Mouse (Mus musculus): ENCODE data around the gene C2cd4c. TPM values are rescaled to one million over a fixed set of nuclear protein-coding genes. Genes with fewer than 3 reads are reported as not detected.

The C2cd4c gene
- polyA plus RNA-seq, 1 experiment from 2014 or later: 0.07 TPM

DNA sequence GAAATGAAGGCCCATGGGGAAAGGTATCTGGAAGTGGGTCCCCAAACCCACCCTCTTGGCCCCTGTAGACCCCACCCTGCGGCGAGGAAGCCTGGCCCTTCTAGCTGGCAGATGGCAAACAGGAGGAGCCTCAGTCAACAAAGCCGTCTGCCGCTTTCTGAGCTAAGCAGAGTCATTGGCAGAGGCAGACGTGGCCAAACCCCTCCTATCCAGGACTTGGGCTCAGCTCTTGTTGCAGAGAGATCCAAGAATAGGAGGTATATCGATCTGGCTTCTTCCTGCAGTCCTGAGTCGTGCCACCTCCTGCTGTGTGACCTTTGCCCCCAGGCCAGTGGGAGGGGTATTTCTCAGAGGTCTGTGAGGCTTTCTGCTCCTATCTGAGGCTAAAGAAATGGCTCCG is 2.0 kb upstream of the C2cd4c start:
- Histone ChIP-seq H3K36me3 (ENCODE audit: control insufficient read depth, insufficient read depth, low read length) (0 out of 2 replicates have a peak, but pooled peaks cover 3% of the 10 kb centered on the region), H3K4me2 (ENCODE audit: low read depth, low read length) (no peak overlapping the region), H3K27ac (ENCODE audit: low read length) (peak overlapping the region; percentile 23; the same call in 1 of the 2 replicates), H3K4me3 (ENCODE audit: low read length) (no peak overlapping the region), H3K27me3 (replicated peaks; ENCODE audit: control insufficient read depth, insufficient read depth, low read length) (peaks cover 21% of the 10 kb centered on the region), H3K9me3 (ENCODE audit: control insufficient read depth, low read length) (no peaks in the 10 kb centered on the region), H3K4me1 (ENCODE audit: control insufficient read depth, insufficient read depth, low read length) (peaks cover 12% of the 10 kb centered on the region), H3K9ac (ENCODE audit: low read depth, low read length) (no peak overlapping the region)
- WGBS: 4% methylated on average over 8 of the region's 8 CpGs
- ATAC-seq: peak; percentile 39

DNA sequence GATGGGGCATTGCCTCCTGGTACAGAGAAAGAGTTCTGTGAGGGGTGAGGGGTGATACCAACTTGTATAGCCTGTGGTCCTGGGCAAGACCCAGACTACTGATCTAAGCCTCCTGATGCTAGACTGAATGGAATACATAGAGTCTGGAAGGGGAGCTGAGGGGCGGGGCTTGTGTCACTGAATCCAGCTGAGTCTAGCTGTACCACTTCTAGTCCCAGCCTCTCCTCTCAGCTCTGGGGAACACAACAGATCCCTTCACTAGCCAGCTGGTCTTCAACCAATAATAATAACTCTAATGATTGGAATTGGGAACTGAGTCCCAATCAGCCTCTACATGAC is 449 bp upstream of the C2cd4c start:
- Histone ChIP-seq H3K27me3 (replicated peaks; ENCODE audit: control insufficient read depth, insufficient read depth, low read length) (peaks cover 21% of the 10 kb centered on the region), H3K9ac (ENCODE audit: low read depth, low read length) (no peak overlapping the region), H3K36me3 (ENCODE audit: control insufficient read depth, insufficient read depth, low read length) (no peaks in the 10 kb centered on the region), H3K9me3 (ENCODE audit: control insufficient read depth, low read length) (no peaks in the 10 kb centered on the region), H3K27ac (ENCODE audit: low read length) (no peak overlapping the region), H3K4me3 (ENCODE audit: low read length) (peak overlapping the region; percentile 62), H3K4me2 (ENCODE audit: low read depth, low read length) (peak overlapping the region; percentile 98), H3K4me1 (ENCODE audit: control insufficient read depth, insufficient read depth, low read length) (peaks cover 12% of the 10 kb centered on the region)
- 89% methylated on average over 1 of the region's 1 CpGs for WGBS
- no peak; the same call in 1 of the 2 replicates for ATAC-seq

DNA sequence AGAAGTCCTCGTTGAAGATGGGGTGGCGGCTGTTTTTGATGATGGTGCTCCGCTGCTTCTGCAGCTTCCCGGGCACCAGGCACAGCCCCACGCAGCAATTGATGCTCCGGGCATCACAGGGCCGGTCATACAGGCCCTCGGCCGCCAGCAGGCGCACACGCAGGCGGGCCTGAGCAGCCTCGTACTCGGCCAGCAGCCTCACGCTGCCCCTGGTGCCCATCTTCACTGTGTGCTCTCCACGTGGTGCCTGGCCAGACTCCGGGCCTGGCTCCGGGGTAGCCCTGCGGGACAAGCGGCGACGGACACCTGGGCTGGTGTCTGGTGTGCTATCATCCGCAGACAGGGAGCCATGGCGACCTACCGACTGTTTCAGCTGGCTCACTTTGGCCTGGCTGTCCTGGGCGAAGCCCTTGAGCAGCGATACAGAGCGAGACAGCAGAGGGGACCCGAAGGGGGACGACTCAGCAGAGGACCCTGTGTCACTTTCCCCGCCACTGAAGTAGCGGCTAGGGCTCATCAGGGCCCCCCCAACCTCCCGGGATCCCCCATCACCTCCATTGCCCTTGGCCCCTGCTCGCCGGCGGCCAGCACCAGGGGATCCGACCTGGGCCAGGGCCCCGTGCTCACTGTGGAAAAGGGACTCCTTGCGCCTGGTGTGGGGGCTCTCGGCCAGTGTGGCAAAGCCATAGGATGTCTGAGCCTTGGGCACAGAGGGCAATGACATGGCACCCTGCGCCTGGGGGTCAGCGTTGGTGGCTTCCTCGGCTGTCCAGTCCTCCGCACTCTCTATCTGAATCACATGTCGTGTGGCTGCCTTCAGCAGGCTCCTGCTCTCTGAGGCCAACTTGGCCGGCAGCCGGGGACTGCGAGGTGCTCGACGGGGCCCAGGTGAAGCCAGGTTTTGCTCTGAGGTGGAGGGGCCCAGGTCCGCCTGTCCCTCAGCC is 1.4 kb downstream of the C2cd4c start:
- Histone ChIP-seq H3K9me3 (ENCODE audit: control insufficient read depth, low read length) (no peaks in the 10 kb centered on the region), H3K4me2 (ENCODE audit: low read depth, low read length) (peak overlapping the region; percentile 27; the same call in 1 of the 2 replicates), H3K27me3 (replicated peaks; ENCODE audit: control insufficient read depth, insufficient read depth, low read length) (peaks cover 23% of the 10 kb centered on the region), H3K36me3 (ENCODE audit: control insufficient read depth, insufficient read depth, low read length) (no peaks in the 10 kb centered on the region), H3K4me1 (ENCODE audit: control insufficient read depth, insufficient read depth, low read length) (peaks cover 12% of the 10 kb centered on the region), H3K27ac (ENCODE audit: low read length) (no peak overlapping the region), H3K9ac (ENCODE audit: low read depth, low read length) (no peak overlapping the region; the same call in 1 of the 2 replicates), H3K4me3 (ENCODE audit: low read length) (peak overlapping the region; percentile 12; the same call in 1 of the 2 replicates)
- ATAC-seq: no peak
- WGBS: 23% methylated on average over 51 of the region's 51 CpGs

DNA sequence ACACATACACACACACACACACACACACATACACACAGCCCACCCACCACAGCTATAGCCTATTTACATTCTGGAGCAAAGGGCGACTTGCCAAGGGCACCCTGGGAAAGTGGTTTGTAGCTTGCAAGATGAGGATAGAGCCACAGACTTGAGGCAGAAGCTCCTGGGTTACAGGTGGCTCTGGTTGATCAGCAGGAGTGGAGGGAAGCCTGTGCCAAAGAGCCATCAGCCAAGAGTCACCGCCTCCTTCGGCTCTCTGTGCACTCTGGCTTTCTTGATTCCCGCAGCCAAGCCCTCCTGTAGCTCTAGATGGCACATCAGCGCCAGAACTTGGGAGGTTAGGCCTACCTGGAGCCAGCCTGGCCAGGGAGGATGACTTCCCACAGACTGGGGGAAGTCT is 2.5 kb downstream of the C2cd4c start:
- WGBS: 40% methylated on average over 5 of the region's 5 CpGs
- H3K4me3 ChIP-seq (ENCODE audit: low read length): no peak overlapping the region
- H3K9me3 ChIP-seq (ENCODE audit: control insufficient read depth, low read length): no peaks in the 10 kb centered on the region
- no peaks in the 10 kb centered on the region for H3K36me3 ChIP-seq (ENCODE audit: control insufficient read depth, insufficient read depth, low read length)
- no peak overlapping the region for H3K27ac ChIP-seq (ENCODE audit: low read length)
- ATAC-seq: no peak
- H3K9ac ChIP-seq (ENCODE audit: low read depth, low read length): no peak overlapping the region
- peaks cover 12% of the 10 kb centered on the region for H3K4me1 ChIP-seq (ENCODE audit: control insufficient read depth, insufficient read depth, low read length)
- H3K27me3 ChIP-seq (replicated peaks; ENCODE audit: control insufficient read depth, insufficient read depth, low read length): peaks cover 23% of the 10 kb centered on the region
- H3K4me2 ChIP-seq (ENCODE audit: low read depth, low read length): no peak overlapping the region

DNA sequence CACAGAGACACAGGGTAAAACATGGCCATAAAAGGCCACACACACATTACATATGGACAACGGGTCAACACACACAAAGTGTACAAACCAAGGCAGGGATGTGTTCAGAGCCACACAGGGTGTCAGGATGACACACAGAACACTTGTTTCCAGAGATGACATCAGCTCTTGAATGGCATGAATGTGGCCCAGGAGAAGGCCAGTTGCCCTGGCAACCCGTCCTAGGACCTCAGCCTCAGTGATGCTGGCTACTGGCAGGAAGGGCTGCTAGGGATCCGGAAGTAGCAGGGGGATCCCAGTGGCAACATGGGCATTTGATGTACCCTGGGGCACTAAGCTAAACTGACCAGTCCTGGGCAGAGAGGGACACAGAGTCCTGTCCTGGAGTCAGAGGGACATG is 4.5 kb downstream of the C2cd4c start:
- Histone ChIP-seq H3K4me1 (ENCODE audit: control insufficient read depth, insufficient read depth, low read length) (peaks cover 12% of the 10 kb centered on the region), H3K27ac (ENCODE audit: low read length) (no peak overlapping the region), H3K4me2 (ENCODE audit: low read depth, low read length) (no peak overlapping the region), H3K27me3 (replicated peaks; ENCODE audit: control insufficient read depth, insufficient read depth, low read length) (peaks cover 23% of the 10 kb centered on the region), H3K4me3 (ENCODE audit: low read length) (no peak overlapping the region), H3K9me3 (ENCODE audit: control insufficient read depth, low read length) (no peaks in the 10 kb centered on the region), H3K36me3 (ENCODE audit: control insufficient read depth, insufficient read depth, low read length) (no peaks in the 10 kb centered on the region), H3K9ac (ENCODE audit: low read depth, low read length) (no peak overlapping the region)
- no peak for ATAC-seq
- WGBS: 81% methylated on average over 3 of the region's 3 CpGs

DNA sequence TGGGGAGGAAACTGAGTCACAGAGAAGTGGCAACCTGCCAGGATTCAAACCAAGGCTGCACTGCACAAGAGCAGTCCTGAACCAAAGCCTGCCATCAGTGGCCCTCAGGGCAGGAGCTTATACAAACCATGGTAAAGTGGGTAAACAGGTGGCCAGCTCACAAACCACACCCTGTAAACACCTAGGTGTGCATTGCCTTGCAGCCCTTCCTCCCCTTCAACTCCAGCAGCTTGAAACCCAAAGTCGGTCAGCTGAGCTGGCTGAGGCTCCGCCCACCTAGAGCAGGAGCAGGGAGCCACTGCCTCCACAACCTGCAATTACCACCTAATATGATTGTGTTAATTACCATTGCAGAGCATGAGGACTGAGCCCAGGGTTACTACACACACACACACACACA is 5.9 kb downstream of the C2cd4c start:
- WGBS: 40% methylated on average over 2 of the region's 2 CpGs
- H3K27ac ChIP-seq (ENCODE audit: low read length): no peak overlapping the region
- peak; percentile 43 for ATAC-seq
- no peak overlapping the region for H3K4me3 ChIP-seq (ENCODE audit: low read length)
- H3K4me1 ChIP-seq (ENCODE audit: control insufficient read depth, insufficient read depth, low read length): peaks cover 7% of the 10 kb centered on the region
- no peak overlapping the region for H3K9ac ChIP-seq (ENCODE audit: low read depth, low read length)
- peaks cover 15% of the 10 kb centered on the region for H3K27me3 ChIP-seq (replicated peaks; ENCODE audit: control insufficient read depth, insufficient read depth, low read length)
- H3K9me3 ChIP-seq (ENCODE audit: control insufficient read depth, low read length): no peaks in the 10 kb centered on the region
- no peaks in the 10 kb centered on the region for H3K36me3 ChIP-seq (ENCODE audit: control insufficient read depth, insufficient read depth, low read length)
- no peak overlapping the region for H3K4me2 ChIP-seq (ENCODE audit: low read depth, low read length)

DNA sequence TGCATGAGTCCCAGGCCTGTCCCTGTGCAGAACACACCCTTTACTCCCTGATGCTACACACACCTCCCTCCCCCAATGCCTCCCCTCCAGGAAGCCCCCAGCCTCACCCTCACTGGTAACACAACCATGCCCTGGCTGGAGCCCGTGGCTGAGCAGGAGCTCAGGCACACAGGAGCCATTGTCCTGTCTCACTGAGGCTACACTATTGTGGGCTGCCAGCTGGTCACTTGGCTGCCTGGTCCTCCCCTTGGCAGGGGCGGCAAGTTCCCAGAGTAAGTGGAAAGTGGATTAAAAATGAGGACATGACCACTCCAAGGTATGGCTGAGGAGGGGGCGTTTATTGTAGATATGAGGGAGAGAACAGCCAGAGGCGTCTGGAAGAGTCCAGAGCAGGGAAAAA is 7.3 kb downstream of the C2cd4c start:
- 70% methylated on average over 4 of the region's 4 CpGs for WGBS
- H3K36me3 ChIP-seq (ENCODE audit: control insufficient read depth, insufficient read depth, low read length): no peaks in the 10 kb centered on the region
- no peak overlapping the region for H3K9ac ChIP-seq (ENCODE audit: low read depth, low read length)
- 0 out of 2 replicates have a peak, but pooled peaks cover 2% of the 10 kb centered on the region for H3K27me3 ChIP-seq (replicated peaks; ENCODE audit: control insufficient read depth, insufficient read depth, low read length)
- no peak overlapping the region for H3K4me2 ChIP-seq (ENCODE audit: low read depth, low read length)
- no peaks in the 10 kb centered on the region for H3K9me3 ChIP-seq (ENCODE audit: control insufficient read depth, low read length)
- no peak overlapping the region for H3K4me3 ChIP-seq (ENCODE audit: low read length)
- no peak for ATAC-seq
- no peaks in the 10 kb centered on the region for H3K4me1 ChIP-seq (ENCODE audit: control insufficient read depth, insufficient read depth, low read length)
- no peak overlapping the region for H3K27ac ChIP-seq (ENCODE audit: low read length)

DNA sequence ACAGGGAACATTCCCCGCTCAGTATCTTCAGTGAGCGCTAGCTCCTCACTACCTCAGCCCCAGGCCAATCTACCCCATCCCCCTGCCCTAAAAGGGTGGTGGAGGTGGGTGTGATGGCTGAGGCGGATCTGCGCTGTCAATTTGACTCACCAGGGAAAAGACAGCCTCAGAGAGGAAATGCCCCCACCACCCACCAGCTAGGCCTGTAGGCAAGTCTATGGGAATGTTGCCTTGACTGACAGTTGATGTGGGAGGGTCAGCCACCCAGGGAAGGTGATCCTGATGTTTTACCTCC is 15.9 kb downstream of the C2cd4c start:
- Histone ChIP-seq H3K4me2 (ENCODE audit: low read depth, low read length) (no peak overlapping the region), H3K36me3 (ENCODE audit: control insufficient read depth, insufficient read depth, low read length) (no peaks in the 10 kb centered on the region), H3K4me1 (ENCODE audit: control insufficient read depth, insufficient read depth, low read length) (no peaks in the 10 kb centered on the region), H3K9ac (ENCODE audit: low read depth, low read length) (no peak overlapping the region), H3K27me3 (replicated peaks; ENCODE audit: control insufficient read depth, insufficient read depth, low read length) (no peaks in the 10 kb centered on the region), H3K9me3 (ENCODE audit: control insufficient read depth, low read length) (no peaks in the 10 kb centered on the region), H3K27ac (ENCODE audit: low read length) (no peak overlapping the region), H3K4me3 (ENCODE audit: low read length) (no peak overlapping the region)
- no peak for ATAC-seq
- 76% methylated on average over 4 of the region's 4 CpGs for WGBS

DNA sequence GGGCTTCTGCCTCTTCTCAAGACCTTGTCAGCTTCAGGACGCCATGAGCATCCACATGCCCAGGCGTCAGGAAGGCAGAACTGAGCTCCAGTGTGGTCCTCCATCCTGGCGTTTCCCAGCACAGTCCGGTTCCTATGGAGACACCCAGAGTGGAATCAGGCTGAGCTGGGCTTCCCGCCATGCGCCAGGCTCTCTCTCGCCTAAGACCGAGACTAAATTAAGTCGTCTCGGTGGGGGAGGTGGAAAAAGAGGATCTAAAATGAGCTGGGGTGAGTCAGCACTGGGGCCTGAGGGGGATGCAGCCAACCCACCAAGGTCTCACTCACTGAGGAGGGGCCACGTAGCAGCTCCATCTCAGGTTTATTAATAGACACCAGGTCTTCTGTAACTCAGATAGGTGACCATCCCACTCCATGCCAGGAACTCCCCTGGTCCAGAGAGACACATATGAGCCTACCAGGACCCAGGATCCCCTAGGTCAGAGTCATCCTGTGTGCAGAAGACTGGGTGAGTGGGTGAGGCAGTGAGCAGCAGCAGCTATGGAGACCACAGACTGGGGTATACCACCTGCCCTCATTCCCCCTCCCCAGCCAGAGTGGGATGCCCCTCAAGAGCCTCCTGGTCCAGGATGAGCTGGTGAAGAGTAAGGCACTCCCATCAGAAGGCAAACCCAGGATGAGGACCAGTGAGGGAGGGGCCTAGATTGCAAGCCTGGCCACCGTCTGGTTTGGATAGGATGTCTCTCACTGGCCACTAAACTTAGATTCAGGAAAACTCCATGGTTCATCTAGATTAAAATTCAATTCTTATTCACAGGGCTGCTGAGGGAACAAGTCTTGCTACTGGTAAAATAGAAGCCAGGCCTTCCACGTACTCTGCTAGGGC is 16.5 kb downstream of the C2cd4c start:
- no peak for ATAC-seq
- Histone ChIP-seq H3K9me3 (ENCODE audit: control insufficient read depth, low read length) (no peaks in the 10 kb centered on the region), H3K27me3 (replicated peaks; ENCODE audit: control insufficient read depth, insufficient read depth, low read length) (no peaks in the 10 kb centered on the region), H3K4me2 (ENCODE audit: low read depth, low read length) (no peak overlapping the region), H3K4me1 (ENCODE audit: control insufficient read depth, insufficient read depth, low read length) (no peaks in the 10 kb centered on the region), H3K36me3 (ENCODE audit: control insufficient read depth, insufficient read depth, low read length) (no peaks in the 10 kb centered on the region), H3K4me3 (ENCODE audit: low read length) (no peak overlapping the region), H3K9ac (ENCODE audit: low read depth, low read length) (no peak overlapping the region), H3K27ac (ENCODE audit: low read length) (no peak overlapping the region)
- WGBS: 42% methylated on average over 13 of the region's 13 CpGs

Data from intestine, embryonic 16.5 days (tissue).